Mouse (Mus musculus) kidney, embryonic 15.5 days (tissue): ENCODE data around the gene Sgip1. TPM values are rescaled to one million over a fixed set of nuclear protein-coding genes. Genes with fewer than 3 reads are reported as not detected.

Experiments used
- ATAC-seq: fragments of 200-750 bp; cut with Nextera tagmentation; replicated peaks from 2 replicates; pipeline ENCODE4 v1.8.0; 2017; ENCODE audit warnings: moderate TSS enrichment; ENCODE audit not compliant: low FRiP score
- H3K27ac ChIP-seq: fragments of 300-500 bp; sonication (generic); 2 replicates; pipeline ENCODE4 v1.5.1; 2015; ENCODE audit warnings: mild to moderate bottlenecking, inconsistent platforms
- H3K27me3 ChIP-seq: fragments of 300-500 bp; sonication (generic); 2 replicates; pipeline ENCODE4 v1.6.1; 2015; ENCODE audit warnings: inconsistent platforms
- H3K36me3 ChIP-seq: fragments of 300-500 bp; sonication (generic); 2 replicates; pipeline ENCODE4 v1.6.1; 2015; ENCODE audit warnings: inconsistent platforms
- H3K4me1 ChIP-seq: fragments of 300-500 bp; sonication (generic); 2 replicates; pipeline ENCODE4 v1.6.1; 2015; ENCODE audit warnings: inconsistent platforms
- H3K4me2 ChIP-seq: fragments of 300-500 bp; sonication (generic); 2 replicates; pipeline ENCODE4 v1.6.1; 2015; ENCODE audit warnings: moderate library complexity, mild to moderate bottlenecking, inconsistent platforms
- H3K4me3 ChIP-seq: fragments of 300-500 bp; sonication (generic); replicated peaks from 2 replicates; pipeline ENCODE4 v1.5.1; 2015; ENCODE audit warnings: mild to moderate bottlenecking, inconsistent platforms
- H3K9ac ChIP-seq: fragments of 300-500 bp; sonication (generic); 2 replicates; pipeline ENCODE4 v1.6.1; 2015; ENCODE audit warnings: mild to moderate bottlenecking, inconsistent platforms
- H3K9me3 ChIP-seq: fragments of 300-500 bp; sonication (generic); replicated peaks from 2 replicates; pipeline ENCODE4 v1.6.1; 2016; ENCODE audit warnings: inconsistent platforms
- WGBS: fragments of 180-500 bp; shearing (Covaris S2); methylation state at CpG from one replicate; pipeline ENCODE4 v1.1.7; 2015; ENCODE audit warnings: mixed read lengths; 5-methylcytosine and 5-hydroxymethylcytosine counted together
- polyA plus RNA-seq: library from polyadenylated mRNA; unstranded; fragments of >200 nt; fragmentation: Nextera tagmentation; extraction: Ambion mirVana; gene quantifications from 2 replicates; pipeline ENCODE4 v1.2.1, GENCODE M21; 2015

The Sgip1 gene
- polyA plus RNA-seq, 1 experiment from 2014 or later: 8.8 TPM

DNA sequence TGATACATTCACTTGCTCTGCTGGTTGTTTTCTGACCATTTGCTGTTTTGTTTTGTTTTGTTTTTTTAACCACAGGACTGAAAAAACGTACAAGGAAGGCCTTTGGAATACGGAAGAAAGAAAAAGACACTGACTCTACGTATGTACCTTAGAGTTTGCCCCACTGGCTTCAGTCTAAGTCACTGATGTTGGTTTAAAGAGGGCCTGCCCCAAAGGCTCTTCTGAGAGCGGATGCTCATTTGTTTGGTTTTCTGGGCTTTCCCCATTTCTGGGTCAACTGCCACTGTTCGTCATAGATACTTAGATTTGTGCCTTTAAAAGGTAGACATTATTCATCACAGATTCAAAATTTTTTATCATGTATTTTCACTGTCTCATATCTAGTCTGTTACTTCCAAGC lies 111.7 kb downstream of the Sgip1 start:
- H3K36me3 ChIP-seq: no peaks in the 10 kb centered on the region
- 72% methylated on average over 5 of the region's 5 CpGs for WGBS
- no peaks in the 10 kb centered on the region for H3K27me3 ChIP-seq
- no peak overlapping the region for H3K27ac ChIP-seq
- H3K4me3 ChIP-seq: no peak overlapping the region
- no peaks in the 10 kb centered on the region for H3K9me3 ChIP-seq
- ATAC-seq: no peak
- H3K9ac ChIP-seq: no peak overlapping the region
- no peak overlapping the region for H3K4me2 ChIP-seq
- H3K4me1 ChIP-seq: peaks cover 7% of the 10 kb centered on the region

DNA sequence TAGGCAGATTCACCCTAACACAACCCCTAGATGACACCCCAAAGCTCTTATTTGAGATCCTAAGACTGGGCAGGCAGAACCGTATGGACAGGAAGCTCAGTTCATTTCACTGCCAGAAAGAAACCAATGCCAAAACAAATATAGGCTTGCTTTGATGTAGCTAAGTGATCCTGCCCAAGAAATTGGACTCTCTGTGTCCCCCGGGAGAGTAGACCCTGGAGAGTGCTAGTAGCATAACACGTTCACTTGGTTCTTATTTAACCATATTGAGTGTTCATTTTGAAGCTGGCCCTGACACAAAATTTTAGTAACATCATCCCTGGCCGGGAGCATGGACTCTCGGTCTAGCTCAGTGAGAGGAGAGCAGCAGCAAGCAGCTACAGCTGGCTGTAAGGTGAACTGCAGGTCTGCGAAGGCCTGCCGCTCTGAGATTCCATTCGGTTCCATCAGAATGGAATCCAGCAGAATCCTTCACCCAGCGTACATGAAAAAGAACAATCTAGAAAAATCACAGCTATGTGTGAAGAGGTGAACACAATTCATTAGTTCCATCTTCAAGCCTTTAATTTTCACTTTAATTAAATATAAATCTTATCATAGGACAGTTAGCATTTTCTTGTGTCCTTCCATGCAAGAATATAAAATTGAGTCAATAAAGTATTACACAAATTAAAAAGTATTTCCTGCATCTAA lies 112.4 kb downstream of the Sgip1 start:
- peaks cover 7% of the 10 kb centered on the region for H3K4me1 ChIP-seq
- 37% methylated on average over 9 of the region's 9 CpGs for WGBS
- H3K36me3 ChIP-seq: no peaks in the 10 kb centered on the region
- no peak overlapping the region for H3K4me3 ChIP-seq
- H3K4me2 ChIP-seq: no peak overlapping the region
- no peaks in the 10 kb centered on the region for H3K27me3 ChIP-seq
- H3K27ac ChIP-seq: no peak overlapping the region
- no peak overlapping the region for H3K9ac ChIP-seq
- 0 out of 2 replicates have a peak, but pooled peaks have one; percentile 33 for ATAC-seq
- no peaks in the 10 kb centered on the region for H3K9me3 ChIP-seq

GRCm38 (mm10) chr4:102854928-102855892 lies 114.1 kb downstream of the Sgip1 start:
- Histone ChIP-seq H3K27ac (no peak overlapping the region), H3K9ac (no peak overlapping the region), H3K4me2 (no peak overlapping the region), H3K4me3 (no peak overlapping the region), H3K9me3 (no peaks in the 10 kb centered on the region), H3K4me1 (peaks cover 7% of the 10 kb centered on the region), H3K36me3 (no peaks in the 10 kb centered on the region), H3K27me3 (no peaks in the 10 kb centered on the region)
- WGBS: 74% methylated on average over 10 of the region's 10 CpGs
- ATAC-seq: peak; percentile 56; the same call in 1 of the 2 replicates

DNA sequence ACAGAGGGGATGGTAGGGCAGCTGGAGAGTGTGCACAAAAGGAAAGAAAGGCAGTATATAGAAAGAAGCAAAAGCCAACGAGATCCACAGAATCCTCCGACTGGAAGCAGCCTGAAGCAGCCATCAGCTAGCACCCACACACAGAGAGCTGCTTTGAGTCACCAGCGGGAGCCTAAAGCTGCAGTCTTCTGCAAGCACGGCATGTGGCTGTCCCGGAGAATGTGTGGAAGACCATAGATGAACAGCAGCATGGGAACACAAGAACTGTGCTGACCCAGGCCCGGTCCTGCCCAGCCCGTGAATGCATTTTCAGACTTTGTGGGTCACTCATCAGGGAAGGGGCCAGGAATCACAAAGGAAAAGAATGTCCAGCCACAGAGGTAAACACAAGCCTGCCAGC lies 115.0 kb downstream of the Sgip1 start:
- Histone ChIP-seq H3K27me3 (no peaks in the 10 kb centered on the region), H3K4me1 (peaks cover 7% of the 10 kb centered on the region), H3K9ac (no peak overlapping the region), H3K36me3 (no peaks in the 10 kb centered on the region), H3K27ac (no peak overlapping the region), H3K9me3 (no peaks in the 10 kb centered on the region), H3K4me3 (no peak overlapping the region), H3K4me2 (no peak overlapping the region)
- ATAC-seq: no peak
- WGBS: 75% methylated on average over 7 of the region's 7 CpGs

DNA sequence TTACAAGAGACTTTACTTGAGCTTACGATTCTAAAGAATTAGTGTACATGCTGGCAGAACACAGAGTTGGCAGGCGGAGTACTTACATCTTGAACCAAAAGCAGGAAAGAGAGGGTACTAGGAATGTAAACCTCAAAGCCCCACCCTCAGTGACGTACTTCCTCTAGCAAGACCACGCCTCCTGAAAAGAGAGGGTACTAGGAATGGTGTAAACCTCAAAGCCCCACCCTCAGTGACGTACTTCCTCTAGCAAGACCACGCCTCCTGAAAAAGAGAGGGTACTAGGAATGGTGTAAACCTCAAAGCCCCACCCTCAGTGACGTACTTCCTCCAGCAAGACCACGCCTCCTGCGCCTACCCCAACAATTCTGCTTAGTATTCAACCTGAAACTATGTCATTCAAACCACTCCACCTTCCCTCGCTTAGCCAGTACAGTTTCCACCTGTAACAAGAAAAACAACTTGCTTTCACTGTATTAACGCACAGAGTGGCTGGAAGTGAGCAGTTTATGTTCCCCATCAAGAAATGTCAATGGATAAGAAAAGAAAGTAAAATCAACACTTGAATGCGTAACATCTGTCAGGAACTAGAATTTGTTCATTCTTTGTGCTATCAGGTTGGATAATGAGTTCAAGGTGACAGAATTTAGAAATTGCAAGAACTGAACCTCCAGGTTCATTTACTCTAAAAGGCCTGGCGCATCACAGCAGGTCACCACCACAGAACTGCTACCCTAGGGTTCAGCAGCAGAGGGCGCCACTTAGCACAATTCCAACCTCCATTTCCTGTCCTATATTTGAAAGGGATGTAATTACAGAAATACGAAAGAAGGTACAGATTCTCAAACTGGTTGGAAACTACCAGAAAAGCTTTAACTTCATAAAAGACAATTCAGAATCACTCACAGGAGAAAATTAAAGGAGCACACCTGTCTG lies 118.4 kb downstream of the Sgip1 start:
- no peak overlapping the region for H3K4me2 ChIP-seq
- ATAC-seq: no peak
- no peaks in the 10 kb centered on the region for H3K36me3 ChIP-seq
- no peaks in the 10 kb centered on the region for H3K9me3 ChIP-seq
- no peak overlapping the region for H3K27ac ChIP-seq
- 92% methylated on average over 15 of the region's 15 CpGs for WGBS
- H3K27me3 ChIP-seq: no peaks in the 10 kb centered on the region
- no peak overlapping the region for H3K9ac ChIP-seq
- no peak overlapping the region for H3K4me3 ChIP-seq
- H3K4me1 ChIP-seq: no peaks in the 10 kb centered on the region

GRCm38 (mm10) chr4:102862751-102863710 lies 121.9 kb downstream of the Sgip1 start:
- Histone ChIP-seq H3K27ac (no peak overlapping the region), H3K9ac (no peak overlapping the region), H3K4me2 (no peak overlapping the region), H3K27me3 (no peaks in the 10 kb centered on the region), H3K4me1 (no peaks in the 10 kb centered on the region), H3K9me3 (no peaks in the 10 kb centered on the region), H3K36me3 (no peaks in the 10 kb centered on the region), H3K4me3 (no peak overlapping the region)
- 76% methylated on average over 15 of the region's 15 CpGs for WGBS
- no peak for ATAC-seq

GRCm38 (mm10) chr4:102866531-102866930 lies 125.4 kb downstream of the Sgip1 start:
- no peaks in the 10 kb centered on the region for H3K9me3 ChIP-seq
- no peaks in the 10 kb centered on the region for H3K36me3 ChIP-seq
- H3K4me3 ChIP-seq: no peak overlapping the region
- no peak overlapping the region for H3K27ac ChIP-seq
- 85% methylated on average over 3 of the region's 3 CpGs for WGBS
- H3K9ac ChIP-seq: no peak overlapping the region
- no peaks in the 10 kb centered on the region for H3K27me3 ChIP-seq
- no peak overlapping the region for H3K4me2 ChIP-seq
- ATAC-seq: no peak
- no peaks in the 10 kb centered on the region for H3K4me1 ChIP-seq

GRCm38 (mm10) chr4:102871274-102871673 lies 130.2 kb downstream of the Sgip1 start:
- Histone ChIP-seq H3K9me3 (no peaks in the 10 kb centered on the region), H3K4me3 (no peak overlapping the region), H3K27me3 (no peaks in the 10 kb centered on the region), H3K36me3 (no peaks in the 10 kb centered on the region), H3K4me2 (no peak overlapping the region), H3K27ac (no peak overlapping the region), H3K9ac (no peak overlapping the region), H3K4me1 (no peaks in the 10 kb centered on the region)
- no peak for ATAC-seq
- WGBS: 81% methylated on average over 4 of the region's 4 CpGs

DNA sequence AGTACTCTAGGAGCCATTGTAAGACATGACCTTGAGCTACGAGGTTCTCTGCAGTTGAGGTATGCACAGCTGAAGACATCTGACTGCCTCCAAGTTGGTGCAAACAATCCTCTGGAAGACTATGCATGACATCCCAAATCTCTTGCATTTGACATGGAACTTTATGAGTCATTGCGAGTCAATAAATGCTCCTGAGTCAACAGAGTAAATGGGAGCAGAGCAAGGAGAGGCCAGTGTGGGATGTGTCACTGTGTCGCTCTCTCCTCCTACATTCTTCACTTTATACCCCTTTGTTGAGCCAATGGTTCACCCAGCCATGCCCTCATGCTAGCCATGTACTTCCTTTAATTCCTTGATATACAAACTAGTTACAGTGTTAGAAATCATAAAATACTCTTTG lies 142.0 kb downstream of the Sgip1 start:
- Histone ChIP-seq H3K4me2 (no peak overlapping the region), H3K36me3 (no peaks in the 10 kb centered on the region), H3K9me3 (no peaks in the 10 kb centered on the region), H3K27ac (no peak overlapping the region), H3K4me3 (no peak overlapping the region), H3K9ac (no peak overlapping the region), H3K27me3 (no peaks in the 10 kb centered on the region), H3K4me1 (no peaks in the 10 kb centered on the region)
- 89% methylated on average over 3 of the region's 3 CpGs for WGBS
- no peak for ATAC-seq

DNA sequence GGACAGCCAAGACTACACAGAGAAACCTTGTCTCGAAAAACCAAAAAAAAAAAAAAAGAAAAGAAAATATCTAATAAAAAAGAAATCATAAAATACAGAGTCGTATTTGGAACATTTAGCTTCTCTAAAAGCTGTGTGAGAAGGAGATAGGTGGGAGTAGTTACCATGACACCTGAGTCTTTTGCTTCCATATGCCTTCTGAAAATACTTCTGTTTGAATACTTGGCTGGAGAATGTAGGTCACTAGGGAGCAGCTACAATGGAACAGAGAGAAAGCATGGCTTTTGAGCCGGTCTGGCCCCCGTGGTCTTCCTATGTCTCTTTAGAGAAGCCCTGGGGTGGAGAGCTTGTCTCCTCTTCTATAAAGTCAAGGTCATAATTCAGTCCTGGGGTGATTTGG lies 143.1 kb downstream of the Sgip1 start:
- Histone ChIP-seq H3K9me3 (no peaks in the 10 kb centered on the region), H3K27me3 (no peaks in the 10 kb centered on the region), H3K9ac (no peak overlapping the region), H3K27ac (no peak overlapping the region), H3K4me1 (no peaks in the 10 kb centered on the region), H3K36me3 (no peaks in the 10 kb centered on the region), H3K4me3 (no peak overlapping the region), H3K4me2 (no peak overlapping the region)
- WGBS: 89% methylated on average over 4 of the region's 4 CpGs
- no peak for ATAC-seq

- WGBS: 64% methylated on average over 2 of the region's 2 CpGs
- H3K4me3 ChIP-seq: no peak overlapping the region
- H3K9ac ChIP-seq: no peak overlapping the region
- H3K9me3 ChIP-seq: no peaks in the 10 kb centered on the region
- H3K27ac ChIP-seq: no peak overlapping the region
- H3K4me1 ChIP-seq: no peaks in the 10 kb centered on the region
- H3K27me3 ChIP-seq: no peaks in the 10 kb centered on the region
- H3K4me2 ChIP-seq: no peak overlapping the region
- H3K36me3 ChIP-seq: no peaks in the 10 kb centered on the region
- ATAC-seq: no peak
These were observed 145.4 kb downstream of the Sgip1 start for GRCm38 (mm10) chr4:102886459-102886858.
